Mouse (Mus musculus) lung, postnatal 0 days (tissue): ENCODE results near the gene P4ha2.

Experiments
- CTCF ChIP-seq: IDR thresholded peaks from 2 replicates; pipeline ENCODE4 v1.5.1; 2016; ENCODE audit warnings: antibody characterized with exemption, mild to moderate bottlenecking
- EP300 ChIP-seq: IDR thresholded peaks from 2 replicates; pipeline ENCODE4 v1.6.1; 2016; ENCODE audit warnings: antibody characterized with exemption, mild to moderate bottlenecking, control low read depth

DNA sequence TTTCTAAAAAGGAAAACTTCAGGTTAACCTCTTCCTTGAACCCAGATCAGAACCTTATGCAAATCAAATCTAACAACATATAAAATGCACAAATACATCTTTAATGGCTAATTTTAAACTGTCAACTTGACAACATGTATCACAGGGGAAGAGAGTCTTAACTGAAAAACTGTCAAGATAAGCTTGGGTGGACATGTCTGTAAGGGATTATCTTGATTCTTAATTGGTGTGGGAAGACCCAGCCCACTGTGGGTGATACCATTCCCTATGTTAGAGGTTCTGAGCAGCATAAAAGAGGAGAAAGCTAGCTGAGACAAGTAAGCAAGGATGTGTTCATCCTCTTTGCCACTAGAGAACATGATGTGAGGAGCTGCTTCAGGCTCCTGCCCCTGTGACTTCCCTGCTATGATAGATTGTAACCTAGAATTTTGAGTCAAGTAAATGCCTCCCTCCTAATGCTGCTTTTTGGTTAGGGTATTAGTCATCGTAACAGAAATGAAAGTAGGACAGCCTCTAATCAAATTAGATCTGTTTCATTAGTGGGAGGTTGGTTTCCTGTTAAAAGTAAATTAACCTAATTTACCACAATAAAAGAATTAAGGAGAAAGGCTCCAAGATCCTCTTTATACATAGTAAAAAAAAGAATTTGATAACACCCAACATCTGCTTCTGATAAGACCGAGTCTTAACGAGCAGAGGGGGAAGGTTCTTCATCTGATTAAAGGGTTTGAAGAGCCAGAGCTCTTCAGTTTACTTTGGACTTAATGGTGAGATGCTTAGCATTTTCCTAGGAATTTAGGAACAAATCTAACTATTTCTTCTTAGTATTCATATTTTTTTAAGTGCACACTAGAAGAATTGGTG lies 69.8 kb downstream of the P4ha2 start:
- TF ChIP-seq CTCF, result no peak
- TF ChIP-seq EP300, result no peak
